Mouse (Mus musculus): ENCODE results near the gene Cdipt.

DNA sequence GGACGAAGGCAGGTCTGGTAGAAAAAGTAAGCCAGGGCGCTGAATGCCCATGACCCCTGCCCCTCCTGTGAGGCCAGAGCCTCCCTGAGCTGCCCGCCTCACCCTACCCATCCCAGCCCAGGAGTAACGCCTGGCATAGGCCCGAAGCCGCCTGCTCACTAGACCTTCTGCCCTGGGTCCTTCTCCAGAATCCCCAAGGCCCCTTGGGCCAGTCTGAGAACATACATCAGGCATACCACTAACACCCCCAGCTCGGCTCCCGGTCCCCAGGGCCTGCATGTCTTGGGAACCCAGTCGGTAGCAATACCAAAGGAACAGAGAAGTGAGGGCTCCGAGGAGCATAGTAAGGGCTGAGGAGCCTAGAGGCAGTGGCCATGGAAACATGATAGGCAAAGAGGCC, 27.1 kb upstream of the Cdipt start:
- TF ChIP-seq POLR2A (IDR thresholded peaks at IDR 0.05; ENCODE audit: insufficient read depth, low read depth, low read length) (no peak), CTCF (IDR thresholded peaks at IDR 0.05; ENCODE audit: insufficient read depth, low read depth, low read length) (no peak)

All from olfactory bulb, adult 2 months (tissue).